Mouse (Mus musculus) neural tube, embryonic 13.5 days (tissue): ENCODE measurements around the gene Rps6ka5. TPM values are rescaled to one million over a fixed set of nuclear protein-coding genes. Genes with fewer than 3 reads are reported as not detected.

Source experiments
- ATAC-seq: fragments of 200-750 bp; cut with Nextera tagmentation; 2 replicates; pipeline ENCODE4 v1.8.0; 2017; ENCODE audit warnings: low read depth, mild to moderate bottlenecking, moderate TSS enrichment, moderate library complexity
- H3K27ac ChIP-seq: fragments of 300-500 bp; sonication (generic); replicated peaks from 2 replicates; pipeline ENCODE4 v1.5.1; 2015; ENCODE audit warnings: moderate library complexity, mild to moderate bottlenecking, inconsistent platforms
- H3K27me3 ChIP-seq: fragments of 300-500 bp; sonication (generic); 2 replicates; pipeline ENCODE4 v1.6.1; 2015; ENCODE audit warnings: mild to moderate bottlenecking, inconsistent platforms
- H3K36me3 ChIP-seq: fragments of 300-500 bp; sonication (generic); 2 replicates; pipeline ENCODE4 v1.6.1; 2015; ENCODE audit warnings: mild to moderate bottlenecking, inconsistent platforms
- H3K4me1 ChIP-seq: fragments of 300-500 bp; sonication (generic); replicated peaks from 2 replicates; pipeline ENCODE4 v1.6.1; 2015; ENCODE audit warnings: inconsistent platforms
- H3K4me2 ChIP-seq: fragments of 300-500 bp; sonication (generic); 2 replicates; pipeline ENCODE4 v1.6.1; 2015; ENCODE audit warnings: inconsistent platforms, mild to moderate bottlenecking, moderate library complexity
- H3K4me3 ChIP-seq: fragments of 300-500 bp; sonication (generic); 2 replicates; pipeline ENCODE4 v1.5.1; 2015; ENCODE audit warnings: mild to moderate bottlenecking, inconsistent platforms
- H3K9ac ChIP-seq: fragments of 300-500 bp; sonication (generic); 2 replicates; pipeline ENCODE4 v1.6.1; 2015; ENCODE audit warnings: moderate library complexity, mild to moderate bottlenecking, inconsistent platforms
- H3K9me3 ChIP-seq: fragments of 300-500 bp; sonication (generic); 2 replicates; pipeline ENCODE4 v1.6.1; 2016; ENCODE audit warnings: inconsistent platforms
- WGBS: fragments of 180-500 bp; shearing (Covaris S2); methylation state at CpG from one replicate; pipeline ENCODE4 v1.1.7; 2015; 5-methylcytosine and 5-hydroxymethylcytosine counted together
- polyA plus RNA-seq: library from polyadenylated mRNA; unstranded; fragments of >200 nt; fragmentation: Nextera tagmentation; extraction: Ambion mirVana; gene quantifications from 2 replicates; pipeline ENCODE4 v1.2.1, GENCODE M21; 2015

The Rps6ka5 gene
- polyA plus RNA-seq, 1 experiment from 2014 or later = 5.5 TPM

GRCm38 (mm10) chr12:100636733-100637132, 90.0 kb downstream of the Rps6ka5 start:
- H3K4me2 ChIP-seq = no peak overlapping the region
- no peaks in the 10 kb centered on the region for H3K27me3 ChIP-seq
- H3K9ac ChIP-seq = no peak overlapping the region
- H3K9me3 ChIP-seq = no peaks in the 10 kb centered on the region
- no peak overlapping the region for H3K4me3 ChIP-seq
- H3K36me3 ChIP-seq = no peaks in the 10 kb centered on the region
- no peaks in the 10 kb centered on the region for H3K4me1 ChIP-seq
- WGBS = 36% methylated on average over 3 of the region's 3 CpGs
- no peak for ATAC-seq
- no peak overlapping the region for H3K27ac ChIP-seq

GRCm38 (mm10) chr12:100636299-100636633, 90.5 kb downstream of the Rps6ka5 start:
- Histone ChIP-seq H3K27me3 (no peaks in the 10 kb centered on the region), H3K27ac (no peak overlapping the region), H3K4me3 (no peak overlapping the region), H3K9ac (no peak overlapping the region), H3K9me3 (no peaks in the 10 kb centered on the region), H3K4me2 (no peak overlapping the region), H3K4me1 (no peaks in the 10 kb centered on the region), H3K36me3 (no peaks in the 10 kb centered on the region)
- 88% methylated on average over 2 of the region's 2 CpGs for WGBS
- ATAC-seq = no peak

- 89% methylated on average over 6 of the region's 6 CpGs for WGBS
- no peak overlapping the region for H3K27ac ChIP-seq
- H3K4me1 ChIP-seq = no peaks in the 10 kb centered on the region
- H3K4me3 ChIP-seq = no peak overlapping the region
- no peak overlapping the region for H3K9ac ChIP-seq
- no peak overlapping the region for H3K4me2 ChIP-seq
- H3K27me3 ChIP-seq = no peaks in the 10 kb centered on the region
- no peaks in the 10 kb centered on the region for H3K36me3 ChIP-seq
- no peak for ATAC-seq
- no peaks in the 10 kb centered on the region for H3K9me3 ChIP-seq
These were observed 91.0 kb downstream of the Rps6ka5 start for GRCm38 (mm10) chr12:100635601-100636298.

GRCm38 (mm10) chr12:100633231-100633630, 93.6 kb downstream of the Rps6ka5 start:
- H3K4me3 ChIP-seq = no peak overlapping the region
- 82% methylated on average over 3 of the region's 3 CpGs for WGBS
- H3K36me3 ChIP-seq = no peaks in the 10 kb centered on the region
- no peaks in the 10 kb centered on the region for H3K4me1 ChIP-seq
- H3K27ac ChIP-seq = no peak overlapping the region
- no peak overlapping the region for H3K9ac ChIP-seq
- no peak overlapping the region for H3K4me2 ChIP-seq
- no peak for ATAC-seq
- no peaks in the 10 kb centered on the region for H3K27me3 ChIP-seq
- no peaks in the 10 kb centered on the region for H3K9me3 ChIP-seq

DNA sequence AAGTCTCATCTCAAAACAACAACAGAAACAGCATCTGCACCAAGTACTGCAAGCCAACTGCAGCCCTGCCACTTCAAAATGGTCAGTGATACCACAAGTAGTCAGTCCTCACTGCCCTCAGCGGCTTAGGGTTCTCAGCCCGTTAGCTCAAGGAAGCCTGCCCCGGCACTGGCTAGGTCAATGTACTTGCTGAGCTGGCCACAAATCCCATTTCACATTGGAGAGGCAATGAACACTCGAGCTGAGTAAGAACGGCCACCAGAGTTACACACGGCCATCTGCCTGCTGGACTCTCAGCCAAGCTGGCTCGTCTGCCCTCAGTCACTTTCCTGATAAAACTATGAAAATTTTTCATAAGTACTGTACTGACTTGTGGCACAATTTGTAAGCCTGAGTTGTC, 95.5 kb downstream of the Rps6ka5 start:
- no peak overlapping the region for H3K9ac ChIP-seq
- 87% methylated on average over 7 of the region's 7 CpGs for WGBS
- no peak overlapping the region for H3K27ac ChIP-seq
- no peak overlapping the region for H3K4me2 ChIP-seq
- no peak overlapping the region for H3K4me3 ChIP-seq
- no peaks in the 10 kb centered on the region for H3K36me3 ChIP-seq
- H3K9me3 ChIP-seq = no peaks in the 10 kb centered on the region
- no peaks in the 10 kb centered on the region for H3K27me3 ChIP-seq
- ATAC-seq = no peak
- H3K4me1 ChIP-seq = no peaks in the 10 kb centered on the region

DNA sequence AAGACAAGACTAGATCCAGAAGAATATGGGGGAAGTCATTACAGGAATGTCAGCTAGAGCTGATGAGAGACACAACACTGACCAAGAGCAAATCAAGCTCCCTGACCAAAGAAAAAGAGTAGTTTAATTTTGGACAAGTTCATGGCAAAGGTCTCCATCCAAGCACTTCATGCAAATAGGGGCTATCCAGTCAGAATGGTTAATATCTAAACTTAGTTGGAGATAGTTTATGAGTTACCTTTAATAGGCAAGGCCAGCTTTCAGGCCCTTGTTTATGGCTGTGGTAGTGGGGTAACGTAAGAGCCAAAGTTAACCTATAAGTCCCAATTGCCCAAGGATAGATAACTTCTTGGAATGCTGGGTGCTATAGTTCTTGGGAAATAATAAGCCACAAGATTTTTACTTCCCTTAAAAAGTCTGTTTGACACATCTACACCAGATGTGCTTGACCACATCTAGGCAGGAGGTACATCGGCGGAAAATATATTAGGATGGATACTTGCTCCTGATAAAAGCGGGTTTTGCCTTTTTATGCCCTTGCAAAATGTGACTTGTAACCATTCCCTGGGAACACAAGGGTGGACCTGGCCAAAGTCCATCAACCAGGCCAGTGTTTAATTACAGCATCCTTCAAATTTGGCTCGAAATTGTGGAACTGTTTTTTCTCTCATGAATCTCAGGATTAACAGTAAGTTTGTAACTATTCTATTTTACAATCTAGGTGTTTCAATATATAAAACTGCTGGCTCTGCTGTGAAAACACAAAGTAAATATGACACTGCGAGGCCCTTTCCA, 97.5 kb downstream of the Rps6ka5 start:
- no peak for ATAC-seq
- no peaks in the 10 kb centered on the region for H3K4me1 ChIP-seq
- H3K27ac ChIP-seq = no peak overlapping the region
- H3K9ac ChIP-seq = no peak overlapping the region
- H3K36me3 ChIP-seq = no peaks in the 10 kb centered on the region
- H3K27me3 ChIP-seq = no peaks in the 10 kb centered on the region
- no peaks in the 10 kb centered on the region for H3K9me3 ChIP-seq
- H3K4me2 ChIP-seq = no peak overlapping the region
- WGBS = 91% methylated on average over 6 of the region's 6 CpGs
- no peak overlapping the region for H3K4me3 ChIP-seq

- H3K4me1 ChIP-seq = no peaks in the 10 kb centered on the region
- H3K27me3 ChIP-seq = no peaks in the 10 kb centered on the region
- H3K4me3 ChIP-seq = no peak overlapping the region
- H3K9ac ChIP-seq = no peak overlapping the region
- H3K36me3 ChIP-seq = no peaks in the 10 kb centered on the region
- WGBS = 52% methylated on average over 1 of the region's 1 CpGs
- no peak overlapping the region for H3K27ac ChIP-seq
- ATAC-seq = no peak
- no peaks in the 10 kb centered on the region for H3K9me3 ChIP-seq
- H3K4me2 ChIP-seq = no peak overlapping the region
These were observed 99.6 kb downstream of the Rps6ka5 start for GRCm38 (mm10) chr12:100626991-100627677.

DNA sequence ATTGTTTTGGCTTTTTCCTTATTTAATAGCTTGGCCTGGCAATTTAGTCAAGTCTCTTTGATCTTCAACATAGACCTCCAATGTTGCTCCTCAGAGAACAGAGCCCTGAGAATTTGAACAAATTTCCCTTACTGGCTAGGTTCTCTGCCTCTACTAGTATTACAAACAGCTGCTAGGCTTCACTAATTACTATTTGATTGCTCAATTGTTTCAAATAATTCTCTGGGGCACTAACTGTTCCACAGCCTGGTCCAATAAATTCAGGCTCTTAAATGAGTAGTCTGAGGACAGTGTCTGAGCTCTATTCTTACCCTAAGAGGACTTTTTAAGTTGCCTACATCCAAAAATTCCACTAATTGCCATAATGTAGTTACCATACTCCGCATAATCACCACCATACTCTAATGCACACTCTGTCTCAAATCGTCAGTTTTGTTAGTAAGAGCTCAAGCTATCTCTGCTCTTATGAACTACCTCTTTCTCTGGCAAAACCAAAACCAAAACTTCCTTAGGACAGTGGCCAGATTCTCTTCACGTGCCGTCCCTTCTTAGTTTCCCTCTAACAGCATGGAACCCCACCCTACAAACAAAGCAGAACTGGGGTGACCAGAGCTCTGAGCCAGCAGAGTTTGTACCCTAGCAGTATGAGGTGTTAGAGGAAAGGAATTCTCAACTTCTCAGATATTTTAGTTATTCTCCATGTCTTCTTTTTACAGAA, 100.4 kb downstream of the Rps6ka5 start:
- no peaks in the 10 kb centered on the region for H3K27me3 ChIP-seq
- H3K4me1 ChIP-seq = no peaks in the 10 kb centered on the region
- H3K27ac ChIP-seq = no peak overlapping the region
- no peak overlapping the region for H3K4me3 ChIP-seq
- no peaks in the 10 kb centered on the region for H3K36me3 ChIP-seq
- no peak overlapping the region for H3K9ac ChIP-seq
- WGBS = 80% methylated on average over 4 of the region's 4 CpGs
- H3K9me3 ChIP-seq = no peaks in the 10 kb centered on the region
- no peak for ATAC-seq
- no peak overlapping the region for H3K4me2 ChIP-seq

DNA sequence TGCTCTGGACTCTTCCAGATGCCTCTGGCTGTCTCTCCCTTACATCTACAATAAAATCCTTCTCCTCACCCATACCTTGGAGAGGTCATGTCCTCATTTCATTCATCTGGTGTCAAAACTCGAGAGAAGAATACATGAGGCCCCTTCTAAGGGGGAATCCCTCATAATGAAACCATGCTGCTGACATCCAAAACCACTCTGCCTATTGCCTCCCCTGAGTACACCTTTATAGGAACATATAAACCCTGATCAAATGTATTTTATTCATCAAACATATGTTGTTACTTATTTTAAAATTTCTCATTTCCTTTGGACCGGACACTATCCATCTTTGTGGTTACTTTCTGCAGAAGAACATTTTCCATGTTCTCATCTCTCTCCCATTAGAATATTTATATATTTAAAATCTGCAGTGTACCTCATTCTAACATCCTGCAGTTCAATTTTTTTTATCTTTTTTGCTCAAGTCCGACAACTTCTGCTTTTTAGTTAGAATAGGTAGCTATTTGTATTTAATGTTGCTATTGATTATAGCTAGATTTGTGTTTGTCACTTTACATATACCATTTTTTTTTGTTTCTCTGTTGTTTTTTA, 101.8 kb downstream of the Rps6ka5 start:
- WGBS = 86% methylated on average over 3 of the region's 3 CpGs

DNA sequence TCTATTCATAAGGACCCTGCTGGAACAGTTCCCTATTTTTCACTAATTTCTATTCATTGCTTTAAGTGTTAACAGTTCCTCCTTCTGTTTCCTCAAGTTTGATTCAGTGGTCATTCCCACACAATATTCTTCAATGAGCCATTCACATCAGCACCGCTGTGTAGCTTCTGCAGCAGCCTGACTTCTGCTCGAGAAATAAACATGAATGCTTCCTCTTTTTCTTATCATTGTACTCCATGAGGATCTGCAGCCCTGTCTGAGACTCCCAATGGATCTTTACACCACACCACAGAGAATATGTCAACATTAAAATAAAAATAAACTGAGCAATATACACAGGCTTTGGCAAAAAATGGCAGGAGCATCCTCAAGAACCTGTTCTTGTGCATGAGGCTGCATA, 111.5 kb downstream of the Rps6ka5 start:
- Histone ChIP-seq H3K4me1 (no peaks in the 10 kb centered on the region), H3K4me3 (no peak overlapping the region), H3K27ac (no peak overlapping the region), H3K36me3 (no peaks in the 10 kb centered on the region), H3K9me3 (no peaks in the 10 kb centered on the region), H3K4me2 (no peak overlapping the region), H3K9ac (no peak overlapping the region), H3K27me3 (no peaks in the 10 kb centered on the region)
- WGBS = 62% methylated on average over 2 of the region's 2 CpGs
- ATAC-seq = no peak

More for the DNA sequence above, 101.8 kb downstream of the Rps6ka5 start:
- Histone ChIP-seq H3K9me3 (no peaks in the 10 kb centered on the region), H3K27ac (no peak overlapping the region), H3K9ac (no peak overlapping the region), H3K36me3 (no peaks in the 10 kb centered on the region), H3K4me2 (no peak overlapping the region), H3K4me1 (no peaks in the 10 kb centered on the region), H3K4me3 (no peak overlapping the region), H3K27me3 (no peaks in the 10 kb centered on the region)
- ATAC-seq = no peak

DNA sequence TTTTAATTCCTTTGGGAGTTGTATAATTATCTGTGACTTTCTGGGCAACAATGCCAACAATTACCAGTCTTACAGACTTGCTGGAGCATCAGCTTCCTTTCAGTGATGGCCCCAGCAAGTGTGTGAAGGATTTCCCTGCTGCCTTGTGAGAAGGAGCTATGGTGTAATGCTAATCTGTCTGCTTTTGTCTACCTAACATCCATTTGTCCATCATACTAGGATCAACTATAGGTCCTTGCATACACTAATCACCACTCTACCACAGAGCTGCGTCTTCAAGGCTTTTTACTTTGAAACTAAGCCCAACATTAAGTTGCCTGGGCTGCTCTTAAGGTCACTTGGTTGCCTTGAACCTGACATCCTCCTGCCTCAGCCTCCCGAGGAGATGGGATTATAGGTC, 112.9 kb downstream of the Rps6ka5 start:
- ATAC-seq = no peak
- Histone ChIP-seq H3K27ac (no peak overlapping the region), H3K9me3 (no peaks in the 10 kb centered on the region), H3K9ac (no peak overlapping the region), H3K4me2 (no peak overlapping the region), H3K4me1 (no peaks in the 10 kb centered on the region), H3K27me3 (no peaks in the 10 kb centered on the region), H3K36me3 (no peaks in the 10 kb centered on the region), H3K4me3 (no peak overlapping the region)
- 89% methylated on average over 2 of the region's 2 CpGs for WGBS
